ENCODE assay signal across 8 mouse cellular contexts in genomic region chr16:35981363-35981821, GRCm38 (mm10). TPM values are rescaled to one million over a fixed set of nuclear protein-coding genes. Genes with fewer than 3 reads are reported as not detected.
DNase-seq lines count a peak whose midpoint lies in the region; ATAC-seq lines count a peak whose summit lies in the region.

No protein-coding gene starts in this region.

- H3K4me3 ChIP-seq in hindbrain, embryonic 15.5 days = no peak overlapping the region

- WGBS in hindbrain, embryonic 15.5 days = 47% methylated on average over 19 of the region's 19 CpGs

- no peak overlapping the region for H3K4me2 ChIP-seq in hindbrain, embryonic 15.5 days

- ATAC-seq in hindbrain, embryonic 15.5 days (ENCODE audit: low FRiP score, low read depth) = peak; percentile 84

- no peak overlapping the region for H3K27ac ChIP-seq in hindbrain, embryonic 15.5 days (replicated peaks)

- H3K27me3 ChIP-seq in hindbrain, embryonic 15.5 days = no peaks in the 10 kb centered on the region

- DNase-seq in Muller cell, postnatal 12 days (ENCODE audit: inconsistent ontology term) = peak; percentile 97
- DNase-seq in cerebellum, adult 9-11 months = peak; percentile 95
- peak; percentile 100 for DNase-seq in frontal cortex, postnatal 25 days (ENCODE audit: low spot score in 2 of 2)
- peak; percentile 100 for DNase-seq in layer of hippocampus, postnatal 36 days
- DNase-seq in lung, postnatal 25 days (ENCODE audit: low spot score) = peak; percentile 100
- DNase-seq in retina, postnatal 7 days (ENCODE audit: low read depth, low spot score) = peak; percentile 98
- DNase-seq in urinary bladder, postnatal 10 days (ENCODE audit: low spot score) = peak; percentile 100

- H3K4me1 ChIP-seq in hindbrain, embryonic 15.5 days (replicated peaks) = peaks cover 21% of the 10 kb centered on the region

- no peak overlapping the region for H3K9ac ChIP-seq in hindbrain, embryonic 15.5 days

- 0 out of 2 replicates have a peak, but pooled peaks cover 3% of the 10 kb centered on the region for H3K9me3 ChIP-seq in hindbrain, embryonic 15.5 days

- no peaks in the 10 kb centered on the region for H3K36me3 ChIP-seq in hindbrain, embryonic 15.5 days

RNA-seq across cellular contexts. Expression of gene Kpna1, which starts 2.8 kb away (rescaled TPM):
- polyA plus RNA-seq in hindbrain, embryonic 15.5 days (2015; fragmentation: Nextera tagmentation; extraction: Ambion mirVana) = 67.7 and 72.9 TPM in 2 replicates
- 100 to 1,000 TPM; 134 to 153 TPM for total RNA-seq in layer of hippocampus, postnatal 36 days (2021)

RNA-seq across cellular contexts. Expression of gene Dtx3l, which starts 42.4 kb away (rescaled TPM):
- 1.5 and 2.0 TPM in 2 replicates for polyA plus RNA-seq in hindbrain, embryonic 15.5 days (2015; fragmentation: Nextera tagmentation; extraction: Ambion mirVana)
- 1 to 10 TPM; 4.3 to 4.4 TPM for total RNA-seq in layer of hippocampus, postnatal 36 days (2021)

RNA-seq across cellular contexts. Expression of gene Parp9, which starts 43.1 kb away (rescaled TPM):
- 1.8 and 2.8 TPM in 2 replicates for polyA plus RNA-seq in hindbrain, embryonic 15.5 days (2015; fragmentation: Nextera tagmentation; extraction: Ambion mirVana)
- total RNA-seq in layer of hippocampus, postnatal 36 days (2021) = 1 to 10 TPM; 3.2 to 3.3 TPM

RNA-seq across cellular contexts. Expression of gene Wdr5b, which starts 59.6 kb away (rescaled TPM):
- polyA plus RNA-seq in hindbrain, embryonic 15.5 days (2015; fragmentation: Nextera tagmentation; extraction: Ambion mirVana) = 12.3 and 12.4 TPM in 2 replicates
- 1 to 10 TPM; 5.4 to 5.8 TPM for total RNA-seq in layer of hippocampus, postnatal 36 days (2021)
